Mouse (Mus musculus) embryonic facial prominence, embryonic 15.5 days (tissue): ENCODE data around the gene E2f2. TPM values are rescaled to one million over a fixed set of nuclear protein-coding genes. Genes with fewer than 3 reads are reported as not detected.

ENCODE experiments used
- ATAC-seq: fragments of 200-750 bp; cut with Nextera tagmentation; 2 replicates; pipeline ENCODE4 v1.8.0; 2017; ENCODE audit warnings: low read depth, moderate TSS enrichment; ENCODE audit not compliant: insufficient number of reproducible peaks, low FRiP score, low TSS enrichment
- H3K27ac ChIP-seq: fragments of 300-500 bp; sonication (generic); replicated peaks from 2 replicates; pipeline ENCODE4 v1.5.1; 2015; ENCODE audit warnings: mild to moderate bottlenecking, inconsistent platforms
- H3K27me3 ChIP-seq: fragments of 300-500 bp; sonication (generic); 2 replicates; pipeline ENCODE4 v1.6.1; 2015; ENCODE audit warnings: inconsistent platforms
- H3K36me3 ChIP-seq: fragments of 300-500 bp; sonication (generic); 2 replicates; pipeline ENCODE4 v1.6.1; 2015; ENCODE audit warnings: mild to moderate bottlenecking, inconsistent platforms
- H3K4me1 ChIP-seq: fragments of 300-500 bp; sonication (generic); 2 replicates; pipeline ENCODE4 v1.6.1; 2015; ENCODE audit warnings: inconsistent platforms
- H3K4me2 ChIP-seq: fragments of 300-500 bp; sonication (generic); replicated peaks from 2 replicates; pipeline ENCODE4 v1.6.1; 2015; ENCODE audit warnings: mild to moderate bottlenecking, inconsistent platforms
- H3K4me3 ChIP-seq: fragments of 300-500 bp; sonication (generic); replicated peaks from 2 replicates; pipeline ENCODE4 v1.5.1; 2015; ENCODE audit warnings: mild to moderate bottlenecking, inconsistent platforms
- H3K9ac ChIP-seq: fragments of 300-500 bp; sonication (generic); 2 replicates; pipeline ENCODE4 v1.6.1; 2015; ENCODE audit warnings: inconsistent platforms
- H3K9me3 ChIP-seq: fragments of 300-500 bp; sonication (generic); replicated peaks from 2 replicates; pipeline ENCODE4 v1.6.1; 2016; ENCODE audit warnings: inconsistent platforms
- WGBS: fragments of 180-500 bp; shearing (Covaris S2); methylation state at CpG from one replicate; pipeline ENCODE4 v1.1.7; 2015; 5-methylcytosine and 5-hydroxymethylcytosine counted together
- polyA plus RNA-seq: library from polyadenylated mRNA; unstranded; fragments of >200 nt; fragmentation: Nextera tagmentation; extraction: Ambion mirVana; gene quantifications from 2 replicates; pipeline ENCODE4 v1.2.1, GENCODE M21; 2015

The E2f2 gene
- polyA plus RNA-seq, 1 experiment from 2014 or later, result 10.1 TPM

DNA sequence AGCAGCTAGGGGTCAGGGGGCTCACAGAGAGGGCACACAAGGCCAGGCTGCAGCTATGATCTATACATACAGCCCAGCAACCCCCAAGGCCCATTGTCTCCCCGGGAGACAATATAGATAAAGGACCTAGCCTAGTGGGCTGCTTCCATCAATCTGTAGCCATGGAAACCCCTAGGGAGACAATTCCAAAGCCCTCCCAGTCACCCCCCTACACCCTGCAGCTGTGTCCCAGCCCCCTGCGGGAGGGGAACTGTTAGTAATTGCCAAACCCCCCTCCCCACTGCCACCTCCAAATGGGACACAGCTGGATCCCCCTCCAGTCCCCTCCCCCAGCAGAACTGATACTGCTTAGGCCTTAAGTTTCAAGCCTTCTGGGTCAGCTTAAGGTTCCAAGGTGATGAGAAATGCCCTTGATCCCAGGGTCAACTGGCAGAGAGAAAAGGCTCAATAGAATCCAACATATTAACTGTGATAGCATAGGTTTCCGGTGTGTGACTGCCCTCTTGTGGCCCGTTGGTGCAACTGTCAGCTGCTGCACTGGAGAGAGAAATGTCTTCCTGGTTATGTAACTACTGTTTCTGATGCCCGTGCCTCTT, 12.3 kb upstream of the E2f2 start:
- H3K9me3 ChIP-seq, result no peaks in the 10 kb centered on the region
- no peaks in the 10 kb centered on the region for H3K27me3 ChIP-seq
- whole genome bisulfite sequencing, result 3% methylated on average over 5 of the region's 5 CpGs
- H3K4me1 ChIP-seq, result peaks cover 18% of the 10 kb centered on the region
- no peak overlapping the region for H3K9ac ChIP-seq
- H3K36me3 ChIP-seq, result no peaks in the 10 kb centered on the region
- no peak overlapping the region for H3K27ac ChIP-seq
- ATAC-seq, result peak; percentile 20; the same call in 1 of the 2 replicates
- H3K4me3 ChIP-seq, result no peak overlapping the region
- H3K4me2 ChIP-seq, result no peak overlapping the region

DNA sequence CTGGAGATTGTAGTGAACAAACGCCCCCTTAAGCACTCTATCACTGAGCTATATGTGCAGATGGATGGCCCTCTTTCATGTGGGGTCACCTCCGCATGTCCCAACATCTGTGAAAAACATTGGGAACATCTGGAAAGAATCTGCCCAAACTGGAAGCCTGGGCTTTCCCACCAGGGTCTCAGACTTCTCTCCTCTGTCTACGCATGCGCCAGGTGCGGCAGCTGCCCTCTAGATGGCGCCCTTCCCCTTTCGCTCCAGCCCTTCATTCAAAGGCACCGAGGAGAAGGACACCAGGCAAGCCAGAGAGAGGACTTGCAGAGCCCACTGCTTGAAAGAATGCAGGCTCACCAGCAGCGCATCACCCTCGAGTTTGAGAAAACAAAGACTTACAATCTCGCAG, 8.7 kb upstream of the E2f2 start:
- Histone ChIP-seq H3K27me3 (no peaks in the 10 kb centered on the region), H3K27ac (0 out of 2 replicates have a peak overlapping the region, but pooled peaks have one; percentile 35), H3K36me3 (no peaks in the 10 kb centered on the region), H3K4me3 (no peak overlapping the region), H3K4me1 (peaks cover 18% of the 10 kb centered on the region), H3K4me2 (0 out of 2 replicates have a peak overlapping the region, but pooled peaks have one; percentile 25), H3K9ac (no peak overlapping the region), H3K9me3 (no peaks in the 10 kb centered on the region)
- ATAC-seq, result peak; percentile 68; the same call in 1 of the 2 replicates
- WGBS, result under 1% methylated on average over 11 of the region's 11 CpGs

GRCm38 (mm10) chr4:136164981-136165380, 7.2 kb upstream of the E2f2 start:
- Histone ChIP-seq H3K9me3 (no peaks in the 10 kb centered on the region), H3K9ac (no peak overlapping the region; the same call in 1 of the 2 replicates), H3K27me3 (no peaks in the 10 kb centered on the region), H3K4me1 (peaks cover 12% of the 10 kb centered on the region), H3K27ac (no peak overlapping the region), H3K4me3 (no peak overlapping the region), H3K36me3 (no peaks in the 10 kb centered on the region), H3K4me2 (no peak overlapping the region)
- WGBS, result 57% methylated on average over 8 of the region's 8 CpGs
- no peak for ATAC-seq

GRCm38 (mm10) chr4:136167701-136168100, 4.5 kb upstream of the E2f2 start:
- WGBS, result 72% methylated on average over 3 of the region's 3 CpGs
- Histone ChIP-seq H3K27me3 (no peaks in the 10 kb centered on the region), H3K4me2 (no peak overlapping the region), H3K4me1 (peaks cover 12% of the 10 kb centered on the region), H3K36me3 (no peaks in the 10 kb centered on the region), H3K27ac (no peak overlapping the region), H3K9ac (no peak overlapping the region), H3K9me3 (no peaks in the 10 kb centered on the region), H3K4me3 (no peak overlapping the region)
- ATAC-seq, result no peak

GRCm38 (mm10) chr4:136170401-136170800, 1.8 kb upstream of the E2f2 start:
- Histone ChIP-seq H3K9me3 (no peaks in the 10 kb centered on the region), H3K27me3 (no peaks in the 10 kb centered on the region), H3K27ac (peak overlapping the region; percentile 18; the same call in 1 of the 2 replicates), H3K9ac (no peak overlapping the region), H3K4me1 (peaks cover 33% of the 10 kb centered on the region), H3K36me3 (no peaks in the 10 kb centered on the region), H3K4me3 (no peak overlapping the region), H3K4me2 (no peak overlapping the region)
- no peak for ATAC-seq
- 64% methylated on average over 4 of the region's 4 CpGs for WGBS

- WGBS, result 15% methylated on average over 12 of the region's 12 CpGs
- Histone ChIP-seq H3K27ac (peak overlapping the region; percentile 22; the same call in 1 of the 2 replicates), H3K4me3 (peak overlapping the region; percentile 67), H3K27me3 (no peaks in the 10 kb centered on the region), H3K9me3 (no peaks in the 10 kb centered on the region), H3K36me3 (no peaks in the 10 kb centered on the region), H3K9ac (0 out of 2 replicates have a peak overlapping the region, but pooled peaks have one; percentile 37), H3K4me1 (peaks cover 42% of the 10 kb centered on the region), H3K4me2 (peak overlapping the region; percentile 98)
- ATAC-seq, result no peak
These were observed 739 bp upstream of the E2f2 start for GRCm38 (mm10) chr4:136171455-136171854.

GRCm38 (mm10) chr4:136172542-136173209, 482 bp downstream of the E2f2 start:
- H3K4me2 ChIP-seq, result peak overlapping the region; percentile 98
- no peaks in the 10 kb centered on the region for H3K36me3 ChIP-seq
- ATAC-seq, result peak; percentile 29; the same call in 1 of the 2 replicates
- H3K9ac ChIP-seq, result peak overlapping the region; percentile 48
- under 1% methylated on average over 65 of the region's 67 CpGs for WGBS
- peaks cover 54% of the 10 kb centered on the region for H3K4me1 ChIP-seq
- peak overlapping the region; percentile 67 for H3K4me3 ChIP-seq
- no peaks in the 10 kb centered on the region for H3K27me3 ChIP-seq
- H3K27ac ChIP-seq, result peak overlapping the region; percentile 68; the same call in 1 of the 2 replicates
- H3K9me3 ChIP-seq, result no peaks in the 10 kb centered on the region

- Histone ChIP-seq H3K36me3 (no peaks in the 10 kb centered on the region), H3K4me3 (peak overlapping the region; percentile 67), H3K9me3 (no peaks in the 10 kb centered on the region), H3K9ac (peak overlapping the region; percentile 48), H3K27me3 (no peaks in the 10 kb centered on the region), H3K4me1 (peaks cover 60% of the 10 kb centered on the region), H3K4me2 (peak overlapping the region; percentile 98), H3K27ac (peak overlapping the region; percentile 68; the same call in 1 of the 2 replicates)
- 8% methylated on average over 14 of the region's 14 CpGs for WGBS
- ATAC-seq, result no peak
These were observed 1.1 kb downstream of the E2f2 start for GRCm38 (mm10) chr4:136173210-136173715.

DNA sequence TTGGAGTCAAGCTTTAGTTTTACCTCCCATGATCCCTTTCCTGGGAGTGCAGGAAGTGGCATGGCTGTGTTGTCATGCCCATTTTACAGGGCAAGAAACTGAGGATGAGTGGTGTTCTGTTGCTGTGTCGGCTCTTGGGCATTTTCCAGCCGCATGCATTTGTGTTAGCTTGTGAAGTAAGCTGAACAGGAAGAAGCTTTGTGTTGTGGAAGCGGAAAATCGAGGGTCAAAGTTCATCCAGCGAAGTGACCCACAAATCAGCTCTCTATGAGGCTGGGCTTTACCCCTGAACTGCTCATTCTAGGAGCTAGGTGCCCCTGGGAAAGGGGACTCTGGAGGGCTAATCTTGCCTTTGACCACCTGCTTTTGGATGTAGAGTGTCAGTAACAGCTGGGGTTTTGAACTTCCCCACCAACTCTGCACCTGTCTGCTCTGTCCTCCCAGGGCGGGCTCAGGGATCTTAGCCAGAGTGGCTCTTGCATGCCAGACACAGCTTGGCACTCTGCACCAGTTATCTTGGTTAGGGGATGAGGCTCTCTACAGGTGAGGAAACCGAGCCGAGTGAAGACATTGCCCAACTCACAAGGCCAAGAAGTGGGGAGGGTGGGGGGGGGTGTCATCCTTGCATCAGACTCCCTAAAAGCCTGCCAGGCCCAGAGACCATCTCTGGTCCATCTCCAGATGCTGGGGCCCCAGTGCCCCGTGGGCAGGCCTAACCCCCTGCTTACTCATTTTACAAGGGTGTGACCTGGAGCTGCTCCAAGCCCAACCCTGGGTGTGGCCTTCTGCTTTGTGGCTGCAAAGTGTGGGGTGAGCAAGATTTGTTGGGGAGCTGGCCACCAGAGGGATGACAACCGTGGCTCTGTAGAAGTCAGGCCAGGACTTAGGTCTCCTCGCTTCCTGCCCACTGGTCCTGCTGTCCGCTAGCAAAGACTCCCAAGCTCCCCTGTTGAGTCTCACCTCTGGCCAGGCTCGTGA, 2.3 kb downstream of the E2f2 start:
- no peaks in the 10 kb centered on the region for H3K27me3 ChIP-seq
- 52% methylated on average over 13 of the region's 13 CpGs for WGBS
- peak overlapping the region; percentile 67 for H3K4me3 ChIP-seq
- peak overlapping the region; percentile 98 for H3K4me2 ChIP-seq
- peak overlapping the region; percentile 60 for H3K27ac ChIP-seq
- H3K9ac ChIP-seq, result no peak overlapping the region; the same call in 1 of the 2 replicates
- no peaks in the 10 kb centered on the region for H3K9me3 ChIP-seq
- no peak for ATAC-seq
- peaks cover 64% of the 10 kb centered on the region for H3K4me1 ChIP-seq
- no peaks in the 10 kb centered on the region for H3K36me3 ChIP-seq

- no peak overlapping the region for H3K27ac ChIP-seq
- H3K4me3 ChIP-seq, result no peak overlapping the region
- no peak overlapping the region for H3K4me2 ChIP-seq
- no peak for ATAC-seq
- no peaks in the 10 kb centered on the region for H3K36me3 ChIP-seq
- no peaks in the 10 kb centered on the region for H3K9me3 ChIP-seq
- WGBS, result 69% methylated on average over 10 of the region's 10 CpGs
- no peak overlapping the region for H3K9ac ChIP-seq
- H3K4me1 ChIP-seq, result peaks cover 80% of the 10 kb centered on the region
- H3K27me3 ChIP-seq, result no peaks in the 10 kb centered on the region
These were observed 3.9 kb downstream of the E2f2 start for GRCm38 (mm10) chr4:136176022-136176552.
